Mouse (Mus musculus) left cerebral cortex, postnatal 25 days (tissue): ENCODE data around the gene Gm21761. TPM values are rescaled to one million over a fixed set of nuclear protein-coding genes. Genes with fewer than 3 reads are reported as not detected.

Source experiments
- total RNA-seq, 2 experiments: library from RNA; stranded (reverse); gene quantifications; 2 replicates each; pipeline ENCODE4 v1.2.3; 2021

Gene Gm21761
- total RNA-seq, 2 experiments from 2014 or later, result not detected

Other genes starting within 250 kb of the Gm21761 start
- gene Hmgcs1, start 238.9 kb downstream of the Gm21761 start, total RNA-seq, result 100 to 1,000 TPM; 301 to 304 TPM
- gene Nim1k, start 173.4 kb downstream of the Gm21761 start, total RNA-seq, result 10 to 100 TPM; 13.6 to 16.3 TPM
- 10 to 100 TPM; 44.2 to 48.2 TPM for gene Zfp131, start 138.4 kb downstream of the Gm21761 start, total RNA-seq
- gene AF067063, start 99.1 kb downstream of the Gm21761 start, total RNA-seq, result not detected
- gene D13Ertd608e, start 93.3 kb downstream of the Gm21761 start, total RNA-seq, result not detected
- not detected for gene Tcstv1, start 34.5 kb downstream of the Gm21761 start, total RNA-seq
- not detected for gene B020031M17Rik, start 21.5 kb upstream of the Gm21761 start, total RNA-seq
- not detected for gene Gm36079, start 97.7 kb upstream of the Gm21761 start, total RNA-seq
- not detected for gene Gm21188, start 122.9 kb upstream of the Gm21761 start, total RNA-seq
- not detected for gene Gm20767, start 211.0 kb upstream of the Gm21761 start, total RNA-seq
- not detected for gene Gm21818, start 243.2 kb upstream of the Gm21761 start, total RNA-seq